18 mouse cellular contexts compared by ENCODE assay signal in the genomic region with DNA sequence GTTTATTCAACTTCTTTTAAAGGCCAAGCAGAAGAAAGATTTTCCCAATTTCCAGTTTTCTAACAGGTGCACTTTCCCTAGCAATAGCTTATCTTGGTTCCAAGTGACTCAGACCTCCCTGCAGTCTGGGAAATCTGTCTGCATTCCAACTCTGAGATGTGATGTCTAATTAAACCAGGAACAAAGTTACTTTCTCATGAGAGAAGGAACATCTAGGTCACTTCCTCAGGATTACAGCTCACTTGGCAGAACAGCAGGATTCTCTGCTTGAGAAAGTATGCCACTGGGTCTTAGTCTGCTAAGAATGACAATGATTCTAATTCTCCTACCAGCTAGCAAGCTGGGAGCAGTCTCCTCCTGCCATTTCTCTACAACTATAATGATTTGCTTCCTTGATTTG. TPM values are rescaled to one million over a fixed set of nuclear protein-coding genes. Genes with fewer than 3 reads are reported as not detected.
DNase-seq lines count a peak whose midpoint lies in the region; ATAC-seq lines count a peak whose summit lies in the region.
"Had no signal": no experiment of that assay in that cellular context is flagged by ENCODE, and none has a peak within 500 bp of the region (broad histone marks: within the 10 kb centered on the region; RNA-seq: fewer than 3 reads in every experiment).

No protein-coding gene starts in this region.

- H3K9ac ChIP-seq in heart, embryonic 12.5 days = no peak overlapping the region
- H3K9ac ChIP-seq: intestine, embryonic 15.5 days; liver, embryonic 14.5 days; midbrain, embryonic 12.5 days had no signal

- H3K9me3 ChIP-seq in heart, embryonic 12.5 days (replicated peaks) = no peaks in the 10 kb centered on the region
- H3K9me3 ChIP-seq in limb, embryonic 10.5 days (replicated peaks) = no peaks in the 10 kb centered on the region
- H3K9me3 ChIP-seq: intestine, embryonic 15.5 days; midbrain, embryonic 12.5 days had no signal

- no peaks in the 10 kb centered on the region for H3K36me3 ChIP-seq in heart, embryonic 12.5 days
- H3K36me3 ChIP-seq in limb, embryonic 10.5 days = no peaks in the 10 kb centered on the region
- H3K36me3 ChIP-seq: intestine, embryonic 15.5 days; midbrain, embryonic 12.5 days had no signal

- no peaks in the 10 kb centered on the region for H3K4me1 ChIP-seq in heart, embryonic 12.5 days (replicated peaks)
- H3K4me1 ChIP-seq in limb, embryonic 10.5 days = no peaks in the 10 kb centered on the region
- H3K4me1 ChIP-seq: intestine, embryonic 15.5 days; midbrain, embryonic 12.5 days had no signal

- no peak overlapping the region for H3K4me2 ChIP-seq in heart, embryonic 12.5 days
- H3K4me2 ChIP-seq: intestine, embryonic 15.5 days; midbrain, embryonic 12.5 days had no signal

- ATAC-seq in heart, embryonic 12.5 days (ENCODE audit: insufficient number of reproducible peaks, low FRiP score) = no peak
- ATAC-seq: intestine, embryonic 15.5 days had no signal

- H3K27ac ChIP-seq in heart, embryonic 12.5 days (ENCODE audit: poor library complexity, severe bottlenecking) = no peak overlapping the region
- no peak overlapping the region for H3K27ac ChIP-seq in limb, embryonic 10.5 days
- H3K27ac ChIP-seq: intestine, embryonic 15.5 days; liver, embryonic 14.5 days; midbrain, embryonic 12.5 days had no signal

- DNase-seq in heart, adult 18-20 months = peak; percentile 29 to 54
- peak; percentile 43 for DNase-seq in right cerebral cortex, adult 18-20 months
- no peak for DNase-seq in right cerebral cortex, postnatal 4 days
- DNase-seq in brain, adult 2 months (ENCODE audit: low read depth, low spot score) = peak; percentile 79
- DNase-seq in limb, embryonic 10.5 days (ENCODE audit: low spot score) = no peak
- DNase-seq in embryo, embryonic 11 days = no peak
- DNase-seq: adrenal gland, postnatal 25 days; gastrocnemius, postnatal 14 days; kidney, postnatal 36 days; thymus, postnatal 36 days had no signal

- no peak overlapping the region for H3K4me3 ChIP-seq in heart, embryonic 12.5 days
- H3K4me3 ChIP-seq in limb, embryonic 10.5 days = no peak overlapping the region
- H3K4me3 ChIP-seq: erythroblast, embryonic 14.5 days; intestine, embryonic 15.5 days; midbrain, embryonic 12.5 days had no signal

- H3K27me3 ChIP-seq in heart, embryonic 12.5 days (replicated peaks) = no peaks in the 10 kb centered on the region
- no peaks in the 10 kb centered on the region for H3K27me3 ChIP-seq in limb, embryonic 10.5 days (ENCODE audit: low read depth, poor library complexity, severe bottlenecking)
- H3K27me3 ChIP-seq: CH12.LX; intestine, embryonic 15.5 days; midbrain, embryonic 12.5 days had no signal

RNA-seq across cellular contexts. Expression of a gene that starts 9.4 kb away (rescaled TPM):
- total RNA-seq in heart, adult 18-20 months (2021) = not detected
- not detected in 2 replicates for polyA plus RNA-seq in heart, embryonic 12.5 days (2016; fragmentation: Nextera tagmentation; extraction: Ambion mirVana)
- polyA plus RNA-seq in limb, embryonic 10.5 days (2016; fragmentation: Nextera tagmentation; extraction: Ambion mirVana) = not detected in 2 replicates
- total RNA-seq: adrenal gland, postnatal 25 days; CH12.LX; gastrocnemius, postnatal 14 days; hematopoietic stem cell, adult 5-6 weeks; left cerebral cortex, postnatal 10 days had no signal
- polyA plus RNA-seq: erythroblast, embryonic 14.5 days; intestine, embryonic 15.5 days; liver, embryonic 14.5 days; midbrain, embryonic 12.5 days had no signal

RNA-seq across cellular contexts. Expression of a gene that starts 30.6 kb away (rescaled TPM):
- total RNA-seq in heart, adult 18-20 months (2021) = 10 to 100 TPM; 12.8 to 13.3 TPM
- 0.18 and 0.35 TPM in 2 replicates for polyA plus RNA-seq in heart, embryonic 12.5 days (2016; fragmentation: Nextera tagmentation; extraction: Ambion mirVana)
- polyA plus RNA-seq in limb, embryonic 10.5 days (2016; fragmentation: Nextera tagmentation; extraction: Ambion mirVana) = not detected in 2 replicates
- polyA plus RNA-seq: erythroblast, embryonic 14.5 days had no signal

RNA-seq across cellular contexts. Expression of a gene that starts 30.8 kb away (rescaled TPM):
- 10 to 100 TPM; 14.2 to 14.6 TPM for total RNA-seq in heart, adult 18-20 months (2021)
- 3.3 and 4.1 TPM in 2 replicates for polyA plus RNA-seq in heart, embryonic 12.5 days (2016; fragmentation: Nextera tagmentation; extraction: Ambion mirVana)
- polyA plus RNA-seq in limb, embryonic 10.5 days (2016; fragmentation: Nextera tagmentation; extraction: Ambion mirVana) = 0.43 TPM in 1 of 2 replicates, not detected in the other
- polyA plus RNA-seq: erythroblast, embryonic 14.5 days had no signal

RNA-seq across cellular contexts. Expression of a gene that starts 58.5 kb away (rescaled TPM):
- total RNA-seq in heart, adult 18-20 months (2021) = 10 to 100 TPM; 24.8 to 29.1 TPM
- 2.4 and 2.9 TPM in 2 replicates for polyA plus RNA-seq in heart, embryonic 12.5 days (2016; fragmentation: Nextera tagmentation; extraction: Ambion mirVana)
- polyA plus RNA-seq in limb, embryonic 10.5 days (2016; fragmentation: Nextera tagmentation; extraction: Ambion mirVana) = not detected in 2 replicates
- total RNA-seq: left cerebral cortex, postnatal 10 days had no signal
- polyA plus RNA-seq: erythroblast, embryonic 14.5 days had no signal

Comparison
In these comparisons a context has a peak if more than half of its experiments do, and no peak if none do; other contexts are left out.
1. DNase-seq: peak in heart, adult 18-20 months (2 of 2), right cerebral cortex, adult 18-20 months (single experiment) and brain, adult 2 months (single experiment); none in right cerebral cortex, postnatal 4 days (single experiment), limb, embryonic 10.5 days (single experiment) and embryo, embryonic 11 days (single experiment).